Mouse (Mus musculus) heart, postnatal 25 days (tissue): ENCODE data around the gene Mrps26. TPM values are rescaled to one million over a fixed set of nuclear protein-coding genes. Genes with fewer than 3 reads are reported as not detected.

Experiments used
- microRNA-seq: library from miRNA; unstranded; fragments of <30 nt; microRNA quantifications from one replicate; pipeline ENCODE4 v1.2.0, GENCODE M21; 2022
- total RNA-seq, 2 experiments: library from RNA; stranded (reverse); gene quantifications; 2 replicates each; pipeline ENCODE4 v1.2.3; 2021

The Mrps26 gene
- total RNA-seq, 2 experiments from 2014 or later = 73.0 to 73.7 TPM

Small RNA genes lying within 50 kb of the gene (microRNA-seq; reads per million reads assigned to microRNA genes)
- gene Gm23876 = not detected

Other genes with a start within 250 kb of the Mrps26 start
- gene Cpxm1, start 166.2 kb upstream of the Mrps26 start, total RNA-seq = 1 to 10 TPM; 3.9 to 4.2 TPM
- not detected for gene Gm28372, start 158.5 kb upstream of the Mrps26 start, total RNA-seq
- gene 1700020A23Rik, start 158.5 kb upstream of the Mrps26 start, total RNA-seq = not detected
- not detected for gene Tmem239, start 157.3 kb upstream of the Mrps26 start, total RNA-seq
- gene Vps16, start 139.4 kb upstream of the Mrps26 start, total RNA-seq = 10 to 100 TPM; 21.9 to 26.6 TPM
- 1 to 10 TPM; 5.2 to 5.4 TPM for gene Pced1a, start 139.0 kb upstream of the Mrps26 start, total RNA-seq
- gene Ptpra, start 113.5 kb upstream of the Mrps26 start, total RNA-seq = 10 to 100 TPM; 47.4 to 51.4 TPM
- gene Oxt, start 12.4 kb downstream of the Mrps26 start, total RNA-seq = not detected
- 1 to 10 TPM; 2.1 to 2.7 TPM for gene Avp, start 18.8 kb downstream of the Mrps26 start, total RNA-seq
- 1 to 10 TPM; 7.7 to 8.5 TPM for gene Fastkd5, start 66.3 kb downstream of the Mrps26 start, total RNA-seq
- gene Ubox5, start 66.3 kb downstream of the Mrps26 start, total RNA-seq = 1 to 10 TPM; 4.0 to 4.2 TPM
- gene Lzts3, start 79.1 kb downstream of the Mrps26 start, total RNA-seq = 1 to 10 TPM; 4.0 to 4.2 TPM
- gene Ddrgk1, start 100.9 kb downstream of the Mrps26 start, total RNA-seq = 10 to 100 TPM; 62.1 to 63.9 TPM
- gene Itpa, start 103.9 kb downstream of the Mrps26 start, total RNA-seq = 10 to 100 TPM; 18.2 to 24.1 TPM
- under 1 TPM; 0.36 to 0.55 TPM for gene Slc4a11, start 133.8 kb downstream of the Mrps26 start, total RNA-seq